Comparison of ENCODE assay signal across 10 mouse cellular contexts in genomic region chr2:120578286-120578685, GRCm38 (mm10). TPM values are rescaled to one million over a fixed set of nuclear protein-coding genes. Genes with fewer than 3 reads are reported as not detected.
DNase-seq lines count a peak whose midpoint lies in the region; ATAC-seq and TF ChIP-seq lines count a peak whose summit lies in the region.
"Had no signal": no experiment of that assay in that cellular context is flagged by ENCODE, and none has a peak within 500 bp of the region (broad histone marks: within the 10 kb centered on the region; RNA-seq: fewer than 3 reads in every experiment).

No protein-coding gene starts in this region.

- TF ChIP-seq CTCF in intestine, postnatal 0 days (IDR thresholded peaks at IDR 0.05; ENCODE audit: low read depth) = no peak
- no peak for TF ChIP-seq CTCF in stomach, postnatal 0 days (IDR thresholded peaks at IDR 0.05; ENCODE audit: low read depth)

- no peak overlapping the region for H3K4me3 ChIP-seq in intestine, postnatal 0 days (ENCODE audit: low read depth, low read length)
- H3K4me3 ChIP-seq in stomach, postnatal 0 days (ENCODE audit: low read depth, low read length) = no peak overlapping the region
- H3K4me3 ChIP-seq in midbrain, embryonic 11.5 days (ENCODE audit: low read depth, low read length) = no peak overlapping the region
- H3K4me3 ChIP-seq: neural tube, embryonic 15.5 days had no signal

- H3K27me3 ChIP-seq in intestine, postnatal 0 days (replicated peaks; ENCODE audit: control insufficient read depth, insufficient read depth, low read length) = no peaks in the 10 kb centered on the region
- no peaks in the 10 kb centered on the region for H3K27me3 ChIP-seq in stomach, postnatal 0 days (ENCODE audit: control insufficient read depth, insufficient read depth, low read length)
- H3K27me3 ChIP-seq in midbrain, embryonic 11.5 days (ENCODE audit: control insufficient read depth, insufficient read depth, low read length) = no peaks in the 10 kb centered on the region
- H3K27me3 ChIP-seq: neural tube, embryonic 15.5 days had no signal

- H3K27ac ChIP-seq in intestine, postnatal 0 days (ENCODE audit: low read depth, low read length) = peak overlapping the region; percentile 46; the same call in 1 of the 2 replicates
- no peak overlapping the region for H3K27ac ChIP-seq in stomach, postnatal 0 days (replicated peaks)
- no peak overlapping the region for H3K27ac ChIP-seq in midbrain, embryonic 11.5 days (ENCODE audit: low read depth, low read length)
- H3K27ac ChIP-seq: neural tube, embryonic 15.5 days had no signal

- WGBS in intestine, postnatal 0 days = 32% methylated on average over 5 of the region's 5 CpGs
- WGBS in stomach, postnatal 0 days = 50% methylated on average over 5 of the region's 5 CpGs
- WGBS in midbrain, embryonic 11.5 days = 85% methylated on average over 5 of the region's 5 CpGs

- H3K9me3 ChIP-seq in intestine, postnatal 0 days (ENCODE audit: control insufficient read depth) = no peaks in the 10 kb centered on the region
- H3K9me3 ChIP-seq in stomach, postnatal 0 days (ENCODE audit: control insufficient read depth, low read length) = no peaks in the 10 kb centered on the region
- no peaks in the 10 kb centered on the region for H3K9me3 ChIP-seq in midbrain, embryonic 11.5 days (ENCODE audit: control insufficient read depth, low read length)
- H3K9me3 ChIP-seq: neural tube, embryonic 15.5 days had no signal

- DNase-seq in heart, adult 11 months = peak; percentile 86
- DNase-seq in heart, postnatal 36 days = no peak
- peak; percentile 52 to 64 for DNase-seq in spleen, postnatal 36 days (ENCODE audit: low spot score in 2 of 2)
- no peak for DNase-seq in spleen, adult 12 weeks (ENCODE audit: low spot score)
- DNase-seq in stomach, postnatal 0 days (ENCODE audit: low spot score) = no peak
- DNase-seq in midbrain, embryonic 11.5 days (ENCODE audit: low spot score, missing footprints) = no peak
- no peak for DNase-seq in right cerebral cortex, adult 2 months (ENCODE audit: low spot score in 2 of 2)
- DNase-seq: cerebellum, adult 18-20 months had no signal

- intact Hi-C loops in heart, postnatal 36 days (cut with DNase I) = no loop called here

- peak; percentile 67 for ATAC-seq in intestine, postnatal 0 days
- peak; percentile 73; the same call in 1 of the 2 replicates for ATAC-seq in stomach, postnatal 0 days (ENCODE audit: low FRiP score, low TSS enrichment)
- ATAC-seq in midbrain, embryonic 11.5 days (ENCODE audit: low FRiP score) = no peak

- no peak overlapping the region for H3K9ac ChIP-seq in intestine, postnatal 0 days (ENCODE audit: low read depth, low read length)
- H3K9ac ChIP-seq in stomach, postnatal 0 days (ENCODE audit: low read length) = no peak overlapping the region
- no peak overlapping the region for H3K9ac ChIP-seq in midbrain, embryonic 11.5 days (ENCODE audit: low read length)
- H3K9ac ChIP-seq: neural tube, embryonic 15.5 days had no signal

- no peak for TF ChIP-seq EP300 in stomach, postnatal 0 days (optimal IDR thresholded peaks at IDR 0.05)

- no peaks in the 10 kb centered on the region for H3K36me3 ChIP-seq in intestine, postnatal 0 days (ENCODE audit: control insufficient read depth, insufficient read depth)
- no peaks in the 10 kb centered on the region for H3K36me3 ChIP-seq in stomach, postnatal 0 days (ENCODE audit: control insufficient read depth, insufficient read depth, low read length)
- H3K36me3 ChIP-seq in midbrain, embryonic 11.5 days (ENCODE audit: control insufficient read depth, insufficient read depth, low read length) = no peaks in the 10 kb centered on the region
- H3K36me3 ChIP-seq: neural tube, embryonic 15.5 days had no signal

- no peak overlapping the region for H3K4me2 ChIP-seq in intestine, postnatal 0 days (replicated peaks; ENCODE audit: low read depth)
- H3K4me2 ChIP-seq in stomach, postnatal 0 days (replicated peaks; ENCODE audit: low read depth) = no peak overlapping the region
- no peak overlapping the region for H3K4me2 ChIP-seq in midbrain, embryonic 11.5 days
- H3K4me2 ChIP-seq: neural tube, embryonic 15.5 days had no signal

- H3K4me1 ChIP-seq in intestine, postnatal 0 days (replicated peaks; ENCODE audit: control insufficient read depth, insufficient read depth, low read length) = no peaks in the 10 kb centered on the region; the same call in 1 of the 2 replicates
- H3K4me1 ChIP-seq in stomach, postnatal 0 days (replicated peaks; ENCODE audit: control insufficient read depth, insufficient read depth) = no peaks in the 10 kb centered on the region
- no peaks in the 10 kb centered on the region for H3K4me1 ChIP-seq in midbrain, embryonic 11.5 days (ENCODE audit: control insufficient read depth, insufficient read depth, low read length)
- H3K4me1 ChIP-seq: neural tube, embryonic 15.5 days had no signal

RNA-seq across cellular contexts. Expression of gene Snap23, which starts 10.8 kb away (rescaled TPM):
- total RNA-seq in heart, postnatal 36 days (2021) = 10 to 100 TPM; 58.9 to 60.4 TPM
- 39.0 and 43.0 TPM in 2 replicates for polyA plus RNA-seq in intestine, postnatal 0 days (2015; fragmentation: Nextera tagmentation; extraction: Ambion mirVana)
- polyA plus RNA-seq in stomach, postnatal 0 days (2015; fragmentation: Nextera tagmentation; extraction: Ambion mirVana) = 22.6 and 22.7 TPM in 2 replicates
- polyA plus RNA-seq in midbrain, embryonic 11.5 days (2014; fragmentation: Nextera tagmentation; extraction: Ambion mirVana) = 45.6 and 52.3 TPM in 2 replicates

RNA-seq across cellular contexts. Expression of gene Zfp106, which starts 14.6 kb away (rescaled TPM):
- total RNA-seq in heart, postnatal 36 days (2021) = 100 to 1,000 TPM; 471 TPM
- 24.8 and 27.0 TPM in 2 replicates for polyA plus RNA-seq in intestine, postnatal 0 days (2015; fragmentation: Nextera tagmentation; extraction: Ambion mirVana)
- 16.8 and 22.7 TPM in 2 replicates for polyA plus RNA-seq in stomach, postnatal 0 days (2015; fragmentation: Nextera tagmentation; extraction: Ambion mirVana)
- 56.2 and 62.4 TPM in 2 replicates for polyA plus RNA-seq in midbrain, embryonic 11.5 days (2014; fragmentation: Nextera tagmentation; extraction: Ambion mirVana)

RNA-seq across cellular contexts. Expression of gene Haus2, which starts 30.9 kb away (rescaled TPM):
- 10 to 100 TPM; 10.1 to 10.6 TPM for total RNA-seq in heart, postnatal 36 days (2021)
- 11.1 and 11.6 TPM in 2 replicates for polyA plus RNA-seq in intestine, postnatal 0 days (2015; fragmentation: Nextera tagmentation; extraction: Ambion mirVana)
- 13.5 and 14.0 TPM in 2 replicates for polyA plus RNA-seq in stomach, postnatal 0 days (2015; fragmentation: Nextera tagmentation; extraction: Ambion mirVana)
- 39.3 and 42.5 TPM in 2 replicates for polyA plus RNA-seq in midbrain, embryonic 11.5 days (2014; fragmentation: Nextera tagmentation; extraction: Ambion mirVana)

RNA-seq across cellular contexts. Expression of gene Lrrc57, which starts 31.0 kb away (rescaled TPM):
- total RNA-seq in heart, postnatal 36 days (2021) = 10 to 100 TPM; 14.9 to 17.9 TPM
- polyA plus RNA-seq in intestine, postnatal 0 days (2015; fragmentation: Nextera tagmentation; extraction: Ambion mirVana) = 23.6 and 24.7 TPM in 2 replicates
- 13.6 and 14.2 TPM in 2 replicates for polyA plus RNA-seq in stomach, postnatal 0 days (2015; fragmentation: Nextera tagmentation; extraction: Ambion mirVana)
- polyA plus RNA-seq in midbrain, embryonic 11.5 days (2014; fragmentation: Nextera tagmentation; extraction: Ambion mirVana) = 31.8 and 35.9 TPM in 2 replicates

RNA-seq across cellular contexts. Expression of gene Stard9, which starts 50.6 kb away (rescaled TPM):
- 1 to 10 TPM; 8.2 to 9.8 TPM for total RNA-seq in heart, postnatal 36 days (2021)
- 1.6 and 2.4 TPM in 2 replicates for polyA plus RNA-seq in intestine, postnatal 0 days (2015; fragmentation: Nextera tagmentation; extraction: Ambion mirVana)
- 2.1 TPM in 2 replicates for polyA plus RNA-seq in stomach, postnatal 0 days (2015; fragmentation: Nextera tagmentation; extraction: Ambion mirVana)
- polyA plus RNA-seq in midbrain, embryonic 11.5 days (2014; fragmentation: Nextera tagmentation; extraction: Ambion mirVana) = 3.2 and 3.8 TPM in 2 replicates

Comparison
In these comparisons a context has a peak if more than half of its experiments do, and no peak if none do; other contexts are left out.
1. DNase-seq: peak in heart, adult 11 months (single experiment) and spleen, postnatal 36 days (2 of 2); none in heart, postnatal 36 days (0 of 2), spleen, adult 12 weeks (single experiment), stomach, postnatal 0 days (single experiment), midbrain, embryonic 11.5 days (single experiment) and right cerebral cortex, adult 2 months (0 of 2).